Mouse (Mus musculus) embryo, embryonic 11.5 days (tissue): Measurements from ENCODE around the gene Prr5l.

ENCODE experiments used
- DNase-seq: peaks from one replicate; pipeline ENCODE4 v3.0.0-alpha.2; 2012; ENCODE audit warnings: low read depth, low spot score

The Prr5l gene

GRCm38 (mm10) chr2:101882998-101883397 is at the start of gene Prr5l:
Prr5l (minus strand) TSS chr2:101883027.
- DNase-seq: no peak

- DNase-seq: no peak
These were observed 49.5 kb upstream of the Prr5l start for GRCm38 (mm10) chr2:101932169-101932936.

- DNase-seq: no peak
These were observed 42.9 kb upstream of the Prr5l start for GRCm38 (mm10) chr2:101925591-101926188.

- no peak for DNase-seq
These were observed 42.4 kb upstream of the Prr5l start for GRCm38 (mm10) chr2:101925183-101925582.

- DNase-seq: no peak
These were observed 40.4 kb upstream of the Prr5l start for GRCm38 (mm10) chr2:101923181-101923580.

- no peak for DNase-seq
These were observed 39.5 kb upstream of the Prr5l start for GRCm38 (mm10) chr2:101922302-101922701.

GRCm38 (mm10) chr2:101920136-101920554 is 37.3 kb upstream of the Prr5l start:
- DNase-seq: no peak

GRCm38 (mm10) chr2:101918518-101918917 is 35.7 kb upstream of the Prr5l start:
- DNase-seq: no peak

- no peak for DNase-seq
These were observed 26.7 kb upstream of the Prr5l start for GRCm38 (mm10) chr2:101909326-101910080.

- no peak for DNase-seq
These were observed 25.9 kb upstream of the Prr5l start for GRCm38 (mm10) chr2:101908773-101909172.

- DNase-seq: no peak
These were observed 24.7 kb upstream of the Prr5l start for GRCm38 (mm10) chr2:101907386-101908022.

- DNase-seq: no peak
These were observed 23.5 kb upstream of the Prr5l start for GRCm38 (mm10) chr2:101906379-101906690.

- peak; percentile 73 for DNase-seq
These were observed 22.9 kb upstream of the Prr5l start for GRCm38 (mm10) chr2:101905534-101906378.

- DNase-seq: no peak
These were observed 19.4 kb upstream of the Prr5l start for GRCm38 (mm10) chr2:101902196-101902595.

- no peak for DNase-seq
These were observed 13.8 kb upstream of the Prr5l start for GRCm38 (mm10) chr2:101896425-101897204.

GRCm38 (mm10) chr2:101894126-101894525 is 11.3 kb upstream of the Prr5l start:
- no peak for DNase-seq

GRCm38 (mm10) chr2:101891143-101891542 is 8.3 kb upstream of the Prr5l start:
- no peak for DNase-seq

GRCm38 (mm10) chr2:101888886-101889285 is 6.1 kb upstream of the Prr5l start:
- DNase-seq: no peak

- peak; percentile 83 for DNase-seq
These were observed 3.1 kb upstream of the Prr5l start, which contains the start of gene Commd9 for GRCm38 (mm10) chr2:101885768-101886438. Commd9 (plus strand) TSS chr2:101886247.

- no peak for DNase-seq
These were observed 1.5 kb upstream of the Prr5l start for GRCm38 (mm10) chr2:101884286-101884685.
